Mouse (Mus musculus): ENCODE data around the gene Cmbl.

The Cmbl gene

DNA sequence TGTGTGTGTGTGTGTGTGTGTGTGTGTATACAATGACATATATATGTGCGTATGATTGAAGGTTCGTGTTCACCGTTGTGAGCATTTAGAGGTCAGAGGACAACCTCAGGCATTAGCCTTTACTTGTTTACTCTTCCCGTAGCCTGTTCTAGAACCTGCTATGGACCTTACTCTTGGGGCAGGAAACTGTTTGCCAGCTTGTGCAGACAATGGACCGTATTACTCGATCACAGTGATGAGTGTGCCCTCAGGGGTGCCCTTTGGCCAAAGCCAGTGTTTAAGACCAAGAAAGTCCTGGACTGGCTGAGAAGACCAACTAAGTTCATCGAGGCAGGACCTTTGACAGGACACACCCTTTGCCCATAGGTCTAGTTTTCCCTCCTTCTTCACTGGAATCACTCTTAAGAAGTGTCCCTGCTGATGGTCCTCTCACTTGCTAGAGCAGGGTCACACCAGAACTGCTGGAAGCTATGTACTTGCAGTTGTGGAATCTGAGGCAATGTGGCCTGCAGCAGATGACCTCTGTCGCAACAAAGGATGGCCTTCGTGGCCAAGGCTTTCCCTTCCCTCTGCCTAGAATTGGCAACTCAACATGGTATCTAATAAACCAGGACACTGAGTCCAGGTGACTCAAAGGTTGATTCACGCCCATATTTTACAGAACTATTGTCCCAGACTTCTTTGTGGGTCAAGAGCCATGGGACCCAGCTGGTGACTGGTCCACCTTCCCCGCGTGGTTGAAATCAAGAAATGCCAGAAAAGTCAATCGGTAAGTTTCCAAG, 18.3 kb downstream of the Cmbl start:
- no peak for DNase-seq (ENCODE audit: low read depth, low spot score)

GRCm38 (mm10) chr15:31585238-31585637, 20.0 kb downstream of the Cmbl start:
- no peak for DNase-seq (ENCODE audit: low read depth, low spot score)

DNA sequence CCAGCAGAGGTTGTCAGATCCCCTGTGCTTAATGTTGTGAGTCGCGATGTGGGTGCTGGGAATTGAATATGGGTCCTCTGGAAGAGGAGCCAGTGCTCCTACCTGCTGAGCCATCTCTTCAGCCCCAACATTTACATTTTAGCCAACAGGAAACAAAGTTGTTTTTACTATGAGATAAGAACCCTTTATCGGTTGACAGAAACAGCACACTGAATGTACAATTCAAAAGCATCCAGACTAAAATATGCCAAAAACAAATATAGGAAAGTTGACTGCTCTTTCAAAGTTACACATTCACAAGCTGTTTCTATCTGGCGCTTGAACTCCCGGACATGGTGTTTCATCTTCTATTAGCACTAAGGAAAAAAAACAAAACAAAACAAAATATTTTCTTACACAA, 20.9 kb downstream of the Cmbl start:
- no peak for DNase-seq (ENCODE audit: low read depth, low spot score)

- peak; percentile 85 for DNase-seq (ENCODE audit: low read depth, low spot score)
Measured at GRCm38 (mm10) chr15:31586519-31586918, 21.3 kb downstream of the Cmbl start.

- DNase-seq (ENCODE audit: low read depth, low spot score): no peak
Measured at GRCm38 (mm10) chr15:31587789-31588188, 22.6 kb downstream of the Cmbl start.

DNA sequence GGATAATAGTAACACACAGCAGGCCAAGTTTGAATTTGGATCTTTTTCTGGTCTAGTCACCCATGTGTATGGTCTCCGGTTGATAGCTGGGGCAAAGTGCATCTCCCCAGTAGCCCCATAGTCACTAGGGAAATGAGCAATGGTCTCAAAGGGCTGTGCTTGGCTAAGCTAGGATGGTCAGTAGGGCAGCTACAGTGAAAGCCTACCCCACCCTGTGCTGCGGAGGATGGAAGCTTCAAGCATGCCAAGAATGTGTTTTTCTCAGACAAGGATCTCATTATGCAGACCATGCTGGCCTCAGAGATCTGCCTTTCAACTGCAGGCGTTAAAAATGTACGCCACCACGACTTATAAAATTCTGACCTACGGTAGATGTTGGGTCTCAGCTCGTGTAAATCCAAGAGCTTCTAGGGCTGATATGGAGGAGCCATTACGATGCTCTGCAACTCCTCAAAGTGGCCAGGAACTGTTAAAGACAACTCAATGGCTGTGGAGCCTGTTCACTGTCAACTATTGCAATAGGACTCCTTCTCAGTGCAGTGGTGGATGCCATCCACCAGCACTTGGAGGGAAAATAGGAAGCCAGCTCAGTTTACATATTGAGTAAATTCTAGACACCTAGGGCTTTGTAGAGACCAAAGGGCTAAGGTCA, 23.9 kb downstream of the Cmbl start:
- no peak for DNase-seq (ENCODE audit: low read depth, low spot score)

- no peak for DNase-seq (ENCODE audit: low read depth, low spot score)
Measured at GRCm38 (mm10) chr15:31590176-31590575, 25.0 kb downstream of the Cmbl start.

DNA sequence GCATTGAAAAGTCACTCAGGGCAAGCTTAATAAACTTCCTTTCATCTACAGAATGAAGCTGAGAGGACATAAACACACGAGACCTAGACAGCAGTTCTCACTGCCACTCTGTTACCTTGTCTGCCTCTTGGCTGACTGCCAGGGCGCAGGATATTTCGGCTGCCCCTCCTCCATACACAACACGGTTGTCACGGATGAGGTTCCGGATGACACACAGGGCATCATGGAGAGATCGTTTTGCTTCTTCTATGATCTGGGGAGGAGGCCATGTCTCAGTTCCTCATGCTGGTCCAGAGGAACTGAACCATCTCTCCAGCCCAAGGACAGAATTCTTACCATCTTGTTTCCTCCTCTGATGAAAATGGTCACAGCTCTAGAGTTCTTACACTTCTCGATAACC, 27.3 kb downstream of the Cmbl start:
- DNase-seq (ENCODE audit: low read depth, low spot score): no peak

GRCm38 (mm10) chr15:31594260-31594659, 29.1 kb downstream of the Cmbl start:
- no peak for DNase-seq (ENCODE audit: low read depth, low spot score)

DNA sequence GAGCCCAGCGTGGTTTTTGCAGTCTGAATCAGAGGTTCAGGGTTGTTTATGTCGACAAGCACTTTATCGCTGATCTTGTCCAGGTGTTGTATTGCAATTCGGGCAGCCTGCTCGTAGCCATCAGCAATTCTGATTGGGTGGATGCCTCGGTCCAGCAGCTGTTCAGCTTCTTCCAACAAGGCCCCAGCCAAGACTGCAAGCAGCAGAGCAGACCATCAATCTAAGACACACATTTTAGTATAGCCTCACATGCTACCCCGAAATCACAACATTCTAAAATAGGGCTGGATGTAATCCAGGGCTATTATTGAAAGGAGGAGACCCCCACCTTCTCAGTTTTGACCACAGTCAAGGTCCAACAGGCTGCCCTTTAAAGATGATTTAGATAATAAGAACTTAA, 30.5 kb downstream of the Cmbl start:
- DNase-seq (ENCODE audit: low read depth, low spot score): no peak

DNA sequence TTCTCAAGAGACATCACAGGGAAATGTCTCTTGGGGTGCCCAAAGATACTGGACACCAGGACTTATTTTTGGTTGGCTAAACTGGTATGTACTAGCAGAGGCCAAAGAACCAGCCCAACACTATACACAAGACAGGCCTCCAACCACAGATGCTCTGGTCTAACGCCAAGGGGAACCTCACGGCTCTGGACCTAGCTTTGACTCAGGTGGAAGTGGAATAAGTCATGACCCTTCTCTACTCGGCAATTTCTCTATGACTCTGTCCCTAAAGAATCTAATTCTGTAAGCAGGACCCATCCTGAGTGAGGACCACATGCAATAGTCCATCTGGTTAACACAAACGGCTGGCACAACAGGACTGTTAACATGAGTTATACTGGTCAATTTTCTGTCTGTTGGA, 34.6 kb downstream of the Cmbl start:
- no peak for DNase-seq (ENCODE audit: low read depth, low spot score)

DNA sequence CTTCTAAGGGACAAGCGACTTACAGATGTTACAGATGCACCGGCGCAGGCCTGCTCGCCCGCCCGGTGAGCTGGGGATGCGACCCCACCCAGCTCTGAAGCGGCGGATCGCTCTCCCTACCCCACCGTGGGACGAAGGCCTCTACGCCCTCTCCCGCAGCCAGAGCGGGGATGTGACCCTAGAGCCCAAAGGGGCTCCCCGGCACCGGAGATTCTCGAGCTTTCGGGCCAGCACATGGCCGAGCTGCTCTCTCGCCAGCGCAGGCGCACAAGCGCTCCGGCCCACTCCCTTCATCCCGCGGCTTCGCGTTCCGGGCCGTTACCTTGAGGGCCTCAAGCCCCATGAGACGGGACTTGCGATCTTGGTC, 36.1 kb downstream of the Cmbl start:
- DNase-seq (ENCODE audit: low read depth, low spot score): no peak

GRCm38 (mm10) chr15:31601646-31602374, 36.6 kb downstream of the Cmbl start, which contains the start of the genes Cct5 and Fam173b:
Gene Cct5, minus strand, starts transcription at chr15:31601804.
Gene Fam173b, plus strand, starts transcription at chr15:31601852.
- peak; percentile 99 for DNase-seq (ENCODE audit: low read depth, low spot score)

DNA sequence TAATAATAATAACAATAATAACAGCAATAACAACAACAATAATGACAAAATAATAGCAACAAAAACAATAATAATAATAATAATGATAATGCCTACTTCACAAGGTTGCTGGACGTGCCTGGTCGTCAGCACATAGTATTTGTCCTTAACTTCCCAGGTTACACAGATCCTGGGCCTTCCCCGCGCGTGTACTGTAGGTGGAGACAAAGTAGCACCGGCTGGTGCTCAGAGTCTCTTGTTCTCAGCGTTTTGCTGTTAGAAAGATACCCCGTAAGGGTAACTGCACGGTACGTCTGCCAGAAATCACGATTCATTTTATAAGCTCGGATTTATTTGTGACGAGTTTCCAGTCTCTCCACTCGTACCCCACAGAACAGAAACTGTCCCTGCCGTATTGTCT, 37.2 kb downstream of the Cmbl start:
- peak; percentile 67 for DNase-seq (ENCODE audit: low read depth, low spot score)

- DNase-seq (ENCODE audit: low read depth, low spot score): no peak
Measured at GRCm38 (mm10) chr15:31603113-31603512, 37.9 kb downstream of the Cmbl start.

DNA sequence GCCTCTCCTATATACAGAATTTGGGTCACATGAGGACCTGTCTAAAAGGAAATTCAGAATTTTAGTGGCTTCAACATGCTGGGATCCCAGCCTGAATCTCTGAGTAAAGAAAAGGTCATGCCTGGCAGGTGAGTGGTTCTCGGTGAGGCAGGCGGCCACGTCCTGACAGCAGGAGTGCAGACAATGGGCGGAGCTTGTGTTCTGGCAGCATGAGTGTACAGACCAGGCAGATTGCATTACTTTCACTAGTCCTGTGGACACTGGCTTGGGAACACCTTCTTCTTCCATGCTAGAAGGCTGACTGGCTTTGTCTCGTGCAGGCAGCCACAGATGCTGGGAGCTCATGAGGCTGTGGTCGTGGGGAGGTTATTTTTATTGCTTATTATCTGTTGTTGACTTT, 41.6 kb downstream of the Cmbl start:
- DNase-seq (ENCODE audit: low read depth, low spot score): no peak

DNA sequence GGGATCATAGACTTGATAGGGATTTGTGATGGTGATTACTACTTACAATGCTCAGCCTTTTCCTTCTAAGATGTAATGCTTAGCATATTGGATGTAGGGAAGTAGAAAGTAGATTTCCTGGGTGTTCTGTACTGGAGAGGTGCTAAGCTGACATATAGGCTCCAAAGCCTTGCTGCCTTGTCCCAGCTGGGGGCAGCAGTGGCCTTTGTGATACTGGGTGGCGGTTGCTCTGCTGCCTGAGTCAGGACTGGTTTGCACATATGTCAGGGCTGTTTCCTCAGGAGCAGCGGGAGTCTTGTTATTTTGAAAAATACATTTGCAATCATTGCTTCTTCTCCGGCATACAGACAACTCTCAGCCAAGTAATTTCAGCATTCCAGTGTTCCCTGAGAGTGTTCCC, 45.8 kb downstream of the Cmbl start:
- no peak for DNase-seq (ENCODE audit: low read depth, low spot score)

- no peak for DNase-seq (ENCODE audit: low read depth, low spot score)
Measured at GRCm38 (mm10) chr15:31611976-31612375, 46.8 kb downstream of the Cmbl start.

- no peak for DNase-seq (ENCODE audit: low read depth, low spot score)
Measured at GRCm38 (mm10) chr15:31613826-31614453, 48.8 kb downstream of the Cmbl start.

GRCm38 (mm10) chr15:31614666-31615065, 49.5 kb downstream of the Cmbl start:
- DNase-seq (ENCODE audit: low read depth, low spot score): no peak

DNA sequence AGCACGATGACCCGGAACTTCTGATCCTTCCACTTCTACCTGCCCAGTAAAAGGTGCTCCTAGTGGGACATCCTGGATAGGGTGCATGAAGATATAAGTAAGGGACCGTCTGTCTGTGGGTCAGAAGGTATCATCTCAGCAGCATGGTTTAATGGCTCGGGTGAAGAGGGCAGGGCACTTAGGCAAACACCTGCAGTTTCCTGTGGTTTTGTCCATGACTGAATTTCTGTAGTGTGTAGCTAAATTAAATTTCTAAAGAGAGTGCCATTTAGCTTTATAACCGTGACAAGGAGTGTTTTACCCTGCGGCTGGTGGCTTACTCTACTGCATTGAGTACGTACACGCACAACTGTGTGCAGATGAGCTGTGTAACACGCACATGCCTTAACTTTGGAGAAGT, 52.1 kb downstream of the Cmbl start:
- DNase-seq (ENCODE audit: low read depth, low spot score): no peak

DNA sequence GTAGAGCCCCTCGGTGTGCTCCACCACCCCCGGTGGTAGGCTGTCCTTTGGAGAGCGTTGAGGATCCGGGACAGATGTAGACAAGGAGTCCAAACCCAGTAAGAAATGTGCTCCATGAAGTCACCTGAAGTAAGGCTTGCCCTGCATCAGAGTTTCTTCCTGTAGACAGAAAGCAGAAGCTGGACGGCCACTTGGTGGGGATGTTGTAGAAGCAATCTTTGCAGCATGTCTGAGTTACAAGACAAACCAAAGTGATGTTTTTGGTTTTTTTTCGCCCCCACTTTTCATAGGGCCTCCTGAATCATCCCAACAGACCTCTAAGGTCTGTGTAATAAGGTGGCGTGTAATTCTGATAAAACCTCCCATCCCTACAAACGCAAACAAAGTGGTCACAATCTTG, 54.3 kb downstream of the Cmbl start:
- DNase-seq (ENCODE audit: low read depth, low spot score): no peak
